Mouse (Mus musculus): ENCODE data around the gene Reg3b. TPM values are rescaled to one million over a fixed set of nuclear protein-coding genes. Genes with fewer than 3 reads are reported as not detected.

Reg3b gene
- 1.5 and 4.9 TPM in 2 replicates for polyA plus RNA-seq (2014; fragmentation: Nextera tagmentation; extraction: Ambion mirVana)

- Histone ChIP-seq H3K27ac (replicated peaks; ENCODE audit: low read depth, low read length) (no peak within 1 kb of the TSS), H3K4me2 (ENCODE audit: low read depth, low read length) (no peak within 1 kb of the TSS), H3K9me3 (ENCODE audit: control insufficient read depth, low read length) (0 out of 2 replicates have a peak, but pooled peaks cover 4% of the 10 kb centered on the region), H3K4me1 (ENCODE audit: control insufficient read depth, insufficient read depth, low read length) (no peaks in the 10 kb centered on the region), H3K27me3 (replicated peaks; ENCODE audit: control insufficient read depth, insufficient read depth, low read length) (no peaks in the 10 kb centered on the region), H3K4me3 (ENCODE audit: low read depth, low read length) (no peak within 1 kb of the TSS), H3K36me3 (ENCODE audit: control insufficient read depth, insufficient read depth, low read length) (no peaks in the 10 kb centered on the region), H3K9ac (ENCODE audit: low read depth, low read length) (no peak within 1 kb of the TSS)
- 88% methylated on average over 2 of the region's 2 CpGs for WGBS
- DNase-seq (ENCODE audit: low spot score) (no peak), ATAC-seq (ENCODE audit: low read depth) (no peak)
Measured at GRCm38 (mm10) chr6:78370357-78370756, at the start of gene Reg3b. Gene Reg3b, plus strand, starts transcription at chr6:78370657.

- Histone ChIP-seq H3K36me3 (ENCODE audit: control insufficient read depth, insufficient read depth, low read length) (no peaks in the 10 kb centered on the region), H3K4me2 (ENCODE audit: low read depth, low read length) (no peak overlapping the region), H3K4me3 (ENCODE audit: low read depth, low read length) (no peak overlapping the region), H3K9ac (ENCODE audit: low read depth, low read length) (no peak overlapping the region), H3K4me1 (ENCODE audit: control insufficient read depth, insufficient read depth, low read length) (no peaks in the 10 kb centered on the region), H3K9me3 (ENCODE audit: control insufficient read depth, low read length) (no peaks in the 10 kb centered on the region), H3K27ac (replicated peaks; ENCODE audit: low read depth, low read length) (no peak overlapping the region), H3K27me3 (replicated peaks; ENCODE audit: control insufficient read depth, insufficient read depth, low read length) (no peaks in the 10 kb centered on the region)
- ATAC-seq (ENCODE audit: low read depth): no peak
- no peak for DNase-seq (ENCODE audit: low spot score)
Measured at GRCm38 (mm10) chr6:78327798-78328197, 42.7 kb upstream of the Reg3b start.

- no peaks in the 10 kb centered on the region for H3K4me1 ChIP-seq (ENCODE audit: control insufficient read depth, insufficient read depth, low read length)
- H3K27me3 ChIP-seq (replicated peaks; ENCODE audit: control insufficient read depth, insufficient read depth, low read length): no peaks in the 10 kb centered on the region
- H3K4me2 ChIP-seq (ENCODE audit: low read depth, low read length): no peak overlapping the region
- H3K9ac ChIP-seq (ENCODE audit: low read depth, low read length): no peak overlapping the region
- H3K4me3 ChIP-seq (ENCODE audit: low read depth, low read length): no peak overlapping the region
- no peaks in the 10 kb centered on the region for H3K36me3 ChIP-seq (ENCODE audit: control insufficient read depth, insufficient read depth, low read length)
- WGBS: 23% methylated on average over 2 of the region's 2 CpGs
- H3K27ac ChIP-seq (replicated peaks; ENCODE audit: low read depth, low read length): no peak overlapping the region
- DNase-seq (ENCODE audit: low spot score): no peak
- no peaks in the 10 kb centered on the region for H3K9me3 ChIP-seq (ENCODE audit: control insufficient read depth, low read length)
- no peak for ATAC-seq (ENCODE audit: low read depth)
Measured at GRCm38 (mm10) chr6:78329166-78329565, 41.3 kb upstream of the Reg3b start.

GRCm38 (mm10) chr6:78331919-78332569 is 38.4 kb upstream of the Reg3b start:
- H3K27me3 ChIP-seq (replicated peaks; ENCODE audit: control insufficient read depth, insufficient read depth, low read length): no peaks in the 10 kb centered on the region
- peak; percentile 49 for DNase-seq (ENCODE audit: low spot score)
- no peak overlapping the region for H3K4me3 ChIP-seq (ENCODE audit: low read depth, low read length)
- no peak overlapping the region for H3K27ac ChIP-seq (replicated peaks; ENCODE audit: low read depth, low read length)
- no peaks in the 10 kb centered on the region for H3K4me1 ChIP-seq (ENCODE audit: control insufficient read depth, insufficient read depth, low read length)
- H3K9ac ChIP-seq (ENCODE audit: low read depth, low read length): no peak overlapping the region
- no peak for ATAC-seq (ENCODE audit: low read depth)
- H3K36me3 ChIP-seq (ENCODE audit: control insufficient read depth, insufficient read depth, low read length): no peaks in the 10 kb centered on the region
- WGBS: 30% methylated on average over 7 of the region's 7 CpGs
- H3K9me3 ChIP-seq (ENCODE audit: control insufficient read depth, low read length): no peaks in the 10 kb centered on the region
- no peak overlapping the region for H3K4me2 ChIP-seq (ENCODE audit: low read depth, low read length)

GRCm38 (mm10) chr6:78340296-78340695 is 30.2 kb upstream of the Reg3b start:
- H3K4me1 ChIP-seq (ENCODE audit: control insufficient read depth, insufficient read depth, low read length): no peaks in the 10 kb centered on the region
- no peak overlapping the region for H3K9ac ChIP-seq (ENCODE audit: low read depth, low read length)
- ATAC-seq (ENCODE audit: low read depth): no peak
- no peaks in the 10 kb centered on the region for H3K9me3 ChIP-seq (ENCODE audit: control insufficient read depth, low read length)
- DNase-seq (ENCODE audit: low spot score): no peak
- no peak overlapping the region for H3K27ac ChIP-seq (replicated peaks; ENCODE audit: low read depth, low read length)
- no peaks in the 10 kb centered on the region for H3K27me3 ChIP-seq (replicated peaks; ENCODE audit: control insufficient read depth, insufficient read depth, low read length)
- H3K36me3 ChIP-seq (ENCODE audit: control insufficient read depth, insufficient read depth, low read length): no peaks in the 10 kb centered on the region
- H3K4me3 ChIP-seq (ENCODE audit: low read depth, low read length): no peak overlapping the region
- no peak overlapping the region for H3K4me2 ChIP-seq (ENCODE audit: low read depth, low read length)

- Histone ChIP-seq H3K4me1 (ENCODE audit: control insufficient read depth, insufficient read depth, low read length) (no peaks in the 10 kb centered on the region), H3K27me3 (replicated peaks; ENCODE audit: control insufficient read depth, insufficient read depth, low read length) (no peaks in the 10 kb centered on the region), H3K4me3 (ENCODE audit: low read depth, low read length) (no peak overlapping the region), H3K9ac (ENCODE audit: low read depth, low read length) (no peak overlapping the region), H3K27ac (replicated peaks; ENCODE audit: low read depth, low read length) (no peak overlapping the region), H3K36me3 (ENCODE audit: control insufficient read depth, insufficient read depth, low read length) (no peaks in the 10 kb centered on the region), H3K4me2 (ENCODE audit: low read depth, low read length) (no peak overlapping the region), H3K9me3 (ENCODE audit: control insufficient read depth, low read length) (no peaks in the 10 kb centered on the region)
- DNase-seq (ENCODE audit: low spot score) (no peak), ATAC-seq (ENCODE audit: low read depth) (no peak)
- 76% methylated on average over 2 of the region's 2 CpGs for WGBS
Measured at GRCm38 (mm10) chr6:78341689-78342088, 28.8 kb upstream of the Reg3b start.

- H3K4me1 ChIP-seq (ENCODE audit: control insufficient read depth, insufficient read depth, low read length): no peaks in the 10 kb centered on the region
- no peak overlapping the region for H3K4me3 ChIP-seq (ENCODE audit: low read depth, low read length)
- 60% methylated on average over 2 of the region's 2 CpGs for WGBS
- DNase-seq (ENCODE audit: low spot score): no peak
- H3K27me3 ChIP-seq (replicated peaks; ENCODE audit: control insufficient read depth, insufficient read depth, low read length): no peaks in the 10 kb centered on the region
- H3K36me3 ChIP-seq (ENCODE audit: control insufficient read depth, insufficient read depth, low read length): no peaks in the 10 kb centered on the region
- H3K4me2 ChIP-seq (ENCODE audit: low read depth, low read length): no peak overlapping the region
- no peak overlapping the region for H3K9ac ChIP-seq (ENCODE audit: low read depth, low read length)
- no peak for ATAC-seq (ENCODE audit: low read depth)
- H3K27ac ChIP-seq (replicated peaks; ENCODE audit: low read depth, low read length): no peak overlapping the region
- no peaks in the 10 kb centered on the region for H3K9me3 ChIP-seq (ENCODE audit: control insufficient read depth, low read length)
Measured at GRCm38 (mm10) chr6:78361971-78362563, 8.4 kb upstream of the Reg3b start.

- Histone ChIP-seq H3K4me2 (ENCODE audit: low read depth, low read length) (no peak within 1 kb of the TSS), H3K4me1 (ENCODE audit: control insufficient read depth, insufficient read depth, low read length) (no peaks in the 10 kb centered on the region), H3K36me3 (ENCODE audit: control insufficient read depth, insufficient read depth, low read length) (no peaks in the 10 kb centered on the region), H3K27ac (replicated peaks; ENCODE audit: low read depth, low read length) (no peak within 1 kb of the TSS), H3K9ac (ENCODE audit: low read depth, low read length) (no peak within 1 kb of the TSS), H3K9me3 (ENCODE audit: control insufficient read depth, low read length) (no peaks in the 10 kb centered on the region), H3K4me3 (ENCODE audit: low read depth, low read length) (no peak within 1 kb of the TSS), H3K27me3 (replicated peaks; ENCODE audit: control insufficient read depth, insufficient read depth, low read length) (no peaks in the 10 kb centered on the region)
- WGBS: 67% methylated on average over 2 of the region's 2 CpGs
- ATAC-seq (ENCODE audit: low read depth) (no peak), DNase-seq (ENCODE audit: low spot score) (no peak)
Measured at GRCm38 (mm10) chr6:78378765-78379164, 8.3 kb downstream of the Reg3b start, which contains the start of gene Reg3d. Gene Reg3d, minus strand, starts transcription at chr6:78378865.

- no peak for ATAC-seq (ENCODE audit: low read depth)
- no peaks in the 10 kb centered on the region for H3K4me1 ChIP-seq (ENCODE audit: control insufficient read depth, insufficient read depth, low read length)
Measured at GRCm38 (mm10) chr6:78380409-78380808, 10.0 kb downstream of the Reg3b start, which contains the start of gene Reg3a. Gene Reg3a, plus strand, starts transcription at chr6:78380709.

More at GRCm38 (mm10) chr6:78380409-78380808, 10.0 kb downstream of the Reg3b start, which contains the start of gene Reg3a:
- H3K27ac ChIP-seq (replicated peaks; ENCODE audit: low read depth, low read length): no peak within 1 kb of the TSS
- no peaks in the 10 kb centered on the region for H3K36me3 ChIP-seq (ENCODE audit: control insufficient read depth, insufficient read depth, low read length)
- no peak for DNase-seq (ENCODE audit: low spot score)
- no peaks in the 10 kb centered on the region for H3K27me3 ChIP-seq (replicated peaks; ENCODE audit: control insufficient read depth, insufficient read depth, low read length)
- H3K4me3 ChIP-seq (ENCODE audit: low read depth, low read length): no peak within 1 kb of the TSS
- H3K4me2 ChIP-seq (ENCODE audit: low read depth, low read length): no peak within 1 kb of the TSS
- H3K9ac ChIP-seq (ENCODE audit: low read depth, low read length): no peak within 1 kb of the TSS
- no peaks in the 10 kb centered on the region for H3K9me3 ChIP-seq (ENCODE audit: control insufficient read depth, low read length)
